Mouse (Mus musculus) kidney, embryonic 16.5 days (tissue): ENCODE measurements around the gene Gm11042. TPM values are rescaled to one million over a fixed set of nuclear protein-coding genes. Genes with fewer than 3 reads are reported as not detected.
A peak's percentile ranks its signal among the peaks of the same experiment; 100 is the strongest.

Experiments used
- ATAC-seq: fragments of 200-750 bp; cut with Nextera tagmentation; 2 replicates; pipeline ENCODE4 v1.8.0; 2017; ENCODE audit warnings: moderate TSS enrichment; ENCODE audit not compliant: low FRiP score, low TSS enrichment
- H3K27ac ChIP-seq: fragments of 300-500 bp; sonication (generic); 2 replicates; pipeline ENCODE4 v1.5.1; 2014; ENCODE audit warnings: low read length
- H3K27me3 ChIP-seq: fragments of 300-500 bp; sonication (generic); 2 replicates; pipeline ENCODE4 v1.6.1; 2014; ENCODE audit warnings: low read length, control low read depth, mixed read lengths; ENCODE audit not compliant: insufficient read depth
- H3K36me3 ChIP-seq: fragments of 300-500 bp; sonication (generic); 2 replicates; pipeline ENCODE4 v1.6.1; 2014; ENCODE audit warnings: low read length, control low read depth, mixed read lengths; ENCODE audit not compliant: insufficient read depth
- H3K4me1 ChIP-seq: fragments of 300-500 bp; sonication (generic); 2 replicates; pipeline ENCODE4 v1.6.1; 2014; ENCODE audit warnings: low read length, control low read depth, mixed read lengths; ENCODE audit not compliant: insufficient read depth
- H3K4me2 ChIP-seq: fragments of 300-500 bp; sonication (generic); replicated peaks from 2 replicates; pipeline ENCODE4 v1.6.1; 2014; ENCODE audit warnings: low read depth, low read length
- H3K4me3 ChIP-seq: fragments of 300-500 bp; sonication (generic); 2 replicates; pipeline ENCODE4 v1.5.1; 2014; ENCODE audit warnings: mild to moderate bottlenecking, low read length
- H3K9ac ChIP-seq: fragments of 300-500 bp; sonication (generic); replicated peaks from 2 replicates; pipeline ENCODE4 v1.6.1; 2014; ENCODE audit warnings: low read length
- H3K9me3 ChIP-seq: fragments of 300-500 bp; sonication (generic); 2 replicates; pipeline ENCODE4 v1.6.1; 2016; ENCODE audit warnings: low read length, control low read depth
- WGBS: fragments of 180-500 bp; shearing (Covaris S2); extraction: QIAGEN DNeasy Blood & Tissue Kit; methylation state at CpG from one replicate; pipeline ENCODE4 v1.1.7; 2014; 5-methylcytosine and 5-hydroxymethylcytosine counted together
- polyA plus RNA-seq: library from polyadenylated mRNA; unstranded; fragments of >200 nt; fragmentation: Nextera tagmentation; extraction: Ambion mirVana; gene quantifications from 2 replicates; pipeline ENCODE4 v1.2.1, GENCODE M21; 2015

Gm11042 gene
- polyA plus RNA-seq, 1 experiment from 2014 or later, result not detected

DNA sequence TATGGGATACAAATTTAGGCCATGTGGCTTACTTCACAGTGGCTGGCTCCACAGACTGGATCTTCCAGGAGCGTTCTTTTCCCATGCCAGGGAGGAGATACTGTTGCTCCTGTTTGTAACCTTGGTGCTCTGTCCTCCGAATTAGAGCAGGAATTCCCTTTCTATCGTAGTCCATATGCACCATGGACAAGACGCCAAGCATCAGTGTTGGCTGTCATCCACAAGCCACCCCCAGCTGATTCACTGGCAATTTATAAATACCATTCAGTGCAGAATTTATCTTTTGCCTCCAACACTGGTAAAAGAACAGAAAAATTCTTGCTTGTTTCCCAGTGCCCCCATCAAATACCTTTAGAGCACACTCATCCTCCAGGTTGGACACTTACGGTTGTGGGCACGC, 13.6 kb upstream of the Gm11042 start:
- Histone ChIP-seq H3K4me1 (no peaks in the 10 kb centered on the region), H3K4me3 (no peak overlapping the region), H3K36me3 (no peaks in the 10 kb centered on the region), H3K27me3 (no peaks in the 10 kb centered on the region), H3K27ac (no peak overlapping the region), H3K9me3 (no peaks in the 10 kb centered on the region), H3K9ac (no peak overlapping the region), H3K4me2 (no peak overlapping the region)
- ATAC-seq, result no peak
- WGBS, result 93% methylated on average over 6 of the region's 6 CpGs

DNA sequence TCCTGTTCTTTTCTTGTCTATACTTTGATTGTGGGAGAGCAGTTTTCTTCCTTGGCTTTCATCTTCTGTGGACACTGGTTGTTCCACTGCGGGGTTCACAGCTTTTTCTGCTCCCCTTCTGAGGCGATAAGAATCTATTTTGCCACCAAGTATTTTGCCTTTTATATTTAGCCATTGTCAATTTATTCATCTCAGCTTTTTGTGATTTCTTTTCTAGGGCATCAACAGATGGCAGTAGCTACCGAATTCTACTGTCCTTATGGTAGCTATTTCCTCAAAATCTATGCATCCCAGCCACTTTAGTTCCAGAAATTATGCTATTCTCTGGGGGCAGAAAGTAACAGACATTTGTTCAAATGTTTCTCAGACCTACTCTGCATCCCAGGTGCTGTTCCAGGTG, 10.4 kb upstream of the Gm11042 start:
- 84% methylated on average over 3 of the region's 3 CpGs for WGBS

DNA sequence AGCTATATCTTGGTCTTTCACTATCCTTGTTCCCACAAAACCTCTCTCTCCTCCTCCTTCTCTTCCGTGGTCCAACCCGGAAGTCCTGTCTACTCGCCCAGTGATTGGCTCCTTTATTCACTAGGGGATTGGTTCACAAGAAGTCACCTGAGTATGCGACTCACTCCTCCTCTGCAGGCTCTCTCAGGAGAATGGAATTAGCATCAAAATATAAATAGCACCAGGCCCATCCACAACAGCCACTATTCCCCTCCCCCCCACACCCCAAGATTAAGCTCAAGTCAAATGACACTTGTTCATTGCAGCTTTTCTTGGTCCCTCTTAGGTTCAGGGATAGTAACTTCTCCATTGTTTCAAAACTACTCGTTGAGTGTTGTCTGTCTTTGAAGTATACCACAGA, 5.8 kb upstream of the Gm11042 start:
- Histone ChIP-seq H3K9ac (no peak overlapping the region), H3K36me3 (no peaks in the 10 kb centered on the region), H3K4me2 (no peak overlapping the region), H3K27me3 (no peaks in the 10 kb centered on the region), H3K27ac (no peak overlapping the region), H3K4me1 (0 out of 2 replicates have a peak, but pooled peaks cover 2% of the 10 kb centered on the region), H3K9me3 (no peaks in the 10 kb centered on the region), H3K4me3 (no peak overlapping the region)
- 78% methylated on average over 5 of the region's 5 CpGs for WGBS
- no peak for ATAC-seq

More for the DNA sequence above, 10.4 kb upstream of the Gm11042 start:
- no peaks in the 10 kb centered on the region for H3K27me3 ChIP-seq
- no peak overlapping the region for H3K4me2 ChIP-seq
- no peak overlapping the region for H3K4me3 ChIP-seq
- H3K9ac ChIP-seq, result no peak overlapping the region
- ATAC-seq, result no peak
- no peaks in the 10 kb centered on the region for H3K9me3 ChIP-seq
- H3K36me3 ChIP-seq, result no peaks in the 10 kb centered on the region
- H3K27ac ChIP-seq, result no peak overlapping the region
- no peaks in the 10 kb centered on the region for H3K4me1 ChIP-seq

DNA sequence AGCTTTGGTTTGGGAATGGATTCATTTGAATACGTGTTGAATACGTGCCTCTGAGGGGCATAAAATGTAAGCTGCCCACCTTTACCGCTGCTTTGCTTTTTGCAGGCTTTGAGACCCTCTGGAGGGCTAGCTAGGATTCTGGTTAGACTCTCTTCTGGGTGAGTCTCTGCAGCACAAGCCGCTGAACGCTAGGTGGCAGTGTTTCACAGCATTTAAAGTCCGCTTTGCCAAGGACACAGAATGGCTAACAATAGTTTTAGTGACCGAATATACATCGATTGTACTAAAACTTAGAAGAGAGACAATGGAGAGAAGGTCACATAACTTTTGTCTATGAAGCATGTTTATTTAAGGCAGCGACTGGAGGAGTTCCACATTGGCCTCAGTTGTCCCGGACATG, 4.1 kb upstream of the Gm11042 start:
- no peak overlapping the region for H3K9ac ChIP-seq
- no peaks in the 10 kb centered on the region for H3K36me3 ChIP-seq
- no peaks in the 10 kb centered on the region for H3K9me3 ChIP-seq
- 15% methylated on average over 10 of the region's 10 CpGs for WGBS
- 0 out of 2 replicates have a peak overlapping the region, but pooled peaks have one; percentile 11 for H3K4me2 ChIP-seq
- no peaks in the 10 kb centered on the region for H3K27me3 ChIP-seq
- no peak overlapping the region for H3K27ac ChIP-seq
- peak; percentile 47; the same call in 1 of the 2 replicates for ATAC-seq
- H3K4me3 ChIP-seq, result no peak overlapping the region
- H3K4me1 ChIP-seq, result 0 out of 2 replicates have a peak, but pooled peaks cover 2% of the 10 kb centered on the region

DNA sequence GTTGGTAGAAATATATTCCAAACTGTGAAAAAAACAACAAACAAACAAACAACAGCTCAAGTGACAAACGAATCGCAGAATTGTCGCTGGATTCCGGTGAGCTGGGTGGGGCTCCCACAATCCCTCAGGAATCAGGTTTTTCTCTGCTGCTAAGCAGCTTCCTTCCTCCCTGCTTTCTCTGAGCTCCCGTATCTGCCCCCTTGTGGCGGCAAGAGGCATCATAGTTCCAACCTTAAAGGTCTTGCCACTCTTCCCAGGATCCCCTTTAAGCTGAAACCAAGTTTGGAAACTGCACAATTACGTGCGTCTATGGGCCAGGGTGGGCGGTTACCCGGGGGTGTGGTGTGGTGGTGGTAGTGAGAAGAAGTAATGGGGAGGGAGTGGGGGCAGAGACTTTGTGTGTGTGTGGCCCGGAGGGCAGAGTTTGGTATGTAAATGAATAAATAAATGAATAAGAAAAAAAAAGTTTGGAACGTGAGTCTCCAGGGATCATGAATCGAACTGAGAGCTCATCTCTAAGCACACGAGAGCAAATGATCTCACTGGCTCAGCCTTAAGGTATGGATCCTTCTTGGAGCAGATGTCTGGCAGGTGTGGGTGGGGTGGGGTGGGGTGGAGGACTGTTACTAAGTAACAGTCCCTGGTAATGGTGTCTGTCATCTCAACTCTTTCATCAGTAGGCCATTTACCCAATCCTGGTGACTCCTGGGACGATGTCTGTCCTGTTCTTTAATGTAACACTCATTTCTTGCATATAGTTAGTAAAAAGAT, 980 bp upstream of the Gm11042 start:
- H3K27ac ChIP-seq, result peak overlapping the region; percentile 45; the same call in 1 of the 2 replicates
- no peaks in the 10 kb centered on the region for H3K27me3 ChIP-seq
- ATAC-seq, result peak; percentile 89
- peak overlapping the region; percentile 71 for H3K4me2 ChIP-seq
- H3K9ac ChIP-seq, result peak overlapping the region; percentile 73
- no peaks in the 10 kb centered on the region for H3K36me3 ChIP-seq
- peak overlapping the region; percentile 62 for H3K4me3 ChIP-seq
- 0 out of 2 replicates have a peak, but pooled peaks cover 2% of the 10 kb centered on the region for H3K4me1 ChIP-seq
- WGBS, result 16% methylated on average over 15 of the region's 15 CpGs
- H3K9me3 ChIP-seq, result no peaks in the 10 kb centered on the region

DNA sequence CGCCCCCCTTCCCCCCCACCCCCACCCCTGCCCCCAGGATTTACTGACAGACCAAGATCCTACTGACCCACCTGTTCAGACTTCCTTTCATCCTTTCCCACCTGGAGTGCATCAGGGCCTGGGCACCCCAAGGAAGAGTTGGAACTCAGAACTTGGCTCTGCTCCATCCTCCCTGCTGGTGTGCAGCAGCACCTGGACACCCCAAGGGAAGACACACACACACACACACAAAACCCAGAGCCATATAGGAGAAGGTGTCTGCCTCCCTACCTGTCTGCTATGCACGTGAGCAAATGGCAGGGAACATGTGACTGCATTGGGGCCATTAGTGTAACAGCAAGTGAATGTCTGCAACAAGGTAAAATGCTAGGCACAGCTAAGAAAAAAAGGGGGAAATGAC, 973 bp downstream of the Gm11042 start:
- Histone ChIP-seq H3K36me3 (no peaks in the 10 kb centered on the region), H3K9ac (no peak overlapping the region), H3K4me3 (no peak overlapping the region), H3K4me1 (0 out of 2 replicates have a peak, but pooled peaks cover 2% of the 10 kb centered on the region), H3K27ac (no peak overlapping the region), H3K27me3 (no peaks in the 10 kb centered on the region), H3K9me3 (no peaks in the 10 kb centered on the region), H3K4me2 (no peak overlapping the region)
- no peak for ATAC-seq
- WGBS, result 57% methylated on average over 2 of the region's 2 CpGs

DNA sequence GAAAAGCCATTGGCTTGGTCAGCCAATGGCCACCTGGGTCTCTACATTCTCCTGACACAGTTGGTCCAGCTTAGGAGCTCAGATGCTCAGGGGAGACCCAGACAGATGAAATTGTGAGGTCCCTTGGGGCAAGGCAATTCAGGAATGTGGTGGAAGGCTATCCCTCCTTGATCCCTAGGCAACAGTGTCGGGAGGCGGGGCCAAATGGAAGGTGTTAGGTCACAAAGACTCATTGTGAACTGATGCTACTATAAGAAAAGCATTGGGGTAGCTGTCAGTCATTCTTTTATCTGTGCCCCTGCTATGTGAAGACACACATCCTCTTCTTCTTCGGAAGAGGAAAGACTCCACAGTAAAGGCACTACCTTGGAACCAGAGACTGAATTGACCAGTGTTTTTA, 3.6 kb downstream of the Gm11042 start:
- Histone ChIP-seq H3K4me1 (0 out of 2 replicates have a peak, but pooled peaks cover 2% of the 10 kb centered on the region), H3K4me2 (no peak overlapping the region), H3K4me3 (no peak overlapping the region), H3K27ac (no peak overlapping the region), H3K27me3 (no peaks in the 10 kb centered on the region), H3K9ac (no peak overlapping the region), H3K36me3 (no peaks in the 10 kb centered on the region), H3K9me3 (no peaks in the 10 kb centered on the region)
- 90% methylated on average over 3 of the region's 3 CpGs for WGBS
- no peak for ATAC-seq

DNA sequence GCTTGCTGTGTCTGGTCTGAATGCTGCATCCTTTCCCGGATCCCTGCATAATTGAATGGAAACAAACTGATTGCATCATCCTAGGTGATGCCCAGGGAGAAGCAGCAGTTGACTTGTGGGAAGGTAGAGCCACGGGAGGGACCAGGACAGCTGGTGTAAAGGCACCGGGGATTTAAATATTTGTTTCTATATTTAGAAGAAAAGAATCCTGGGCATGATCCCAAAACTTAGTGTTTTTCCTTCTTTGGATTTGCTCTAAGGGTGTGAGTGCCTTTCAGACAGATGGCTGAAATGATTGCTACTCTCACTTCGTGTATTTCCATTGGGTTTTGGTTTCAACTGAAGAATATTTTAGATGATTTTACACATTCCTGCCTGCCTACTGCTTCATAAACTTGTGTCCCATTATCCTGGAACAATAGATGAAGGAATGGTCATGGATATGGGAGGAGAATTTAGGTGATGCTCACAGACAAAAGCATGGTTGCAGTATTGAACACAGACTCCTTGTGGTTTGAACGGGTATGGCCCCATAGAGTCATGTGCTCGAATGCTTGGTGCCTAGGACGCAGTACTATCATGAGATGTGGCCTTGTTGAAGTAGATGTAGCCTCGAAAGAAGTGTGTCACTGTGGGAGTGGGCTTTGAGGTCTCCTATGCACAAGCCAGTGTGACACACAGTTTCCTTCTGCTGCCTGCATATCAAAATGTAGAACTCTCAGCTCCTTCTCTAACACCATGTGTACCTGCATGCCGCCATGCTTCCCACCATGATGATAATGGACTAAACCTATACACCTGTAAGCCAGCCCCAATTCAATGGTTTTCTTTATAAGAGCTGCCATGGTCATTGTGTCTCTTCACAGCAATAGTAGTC, 12.5 kb downstream of the Gm11042 start:
- Histone ChIP-seq H3K36me3 (no peaks in the 10 kb centered on the region), H3K9me3 (no peaks in the 10 kb centered on the region), H3K9ac (no peak overlapping the region), H3K4me2 (no peak overlapping the region), H3K4me3 (no peak overlapping the region), H3K27ac (no peak overlapping the region), H3K27me3 (no peaks in the 10 kb centered on the region), H3K4me1 (no peaks in the 10 kb centered on the region)
- ATAC-seq, result no peak
- 73% methylated on average over 9 of the region's 9 CpGs for WGBS

DNA sequence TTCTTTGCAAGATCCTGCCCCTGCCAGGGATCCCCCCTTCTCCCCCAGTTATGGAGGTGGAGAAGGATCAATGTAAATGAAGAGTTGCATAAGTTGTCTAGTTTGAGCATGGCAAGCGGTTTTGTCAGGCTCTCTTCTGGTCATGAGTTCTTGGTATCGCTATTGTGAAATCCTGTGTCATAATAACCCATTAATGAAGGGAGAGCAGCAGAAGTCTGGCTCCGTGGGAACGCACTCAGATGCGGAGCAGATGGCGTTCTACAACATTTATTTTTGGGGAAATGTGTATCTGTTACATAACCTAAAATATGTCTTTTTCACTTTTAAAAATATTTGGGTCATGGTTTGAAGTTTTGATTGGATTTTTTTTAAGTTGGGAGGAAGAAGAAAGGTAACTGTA, 14.6 kb downstream of the Gm11042 start:
- no peak overlapping the region for H3K4me2 ChIP-seq
- H3K27ac ChIP-seq, result no peak overlapping the region
- H3K9ac ChIP-seq, result no peak overlapping the region
- H3K36me3 ChIP-seq, result no peaks in the 10 kb centered on the region
- WGBS, result 76% methylated on average over 6 of the region's 6 CpGs
- no peak overlapping the region for H3K4me3 ChIP-seq
- ATAC-seq, result no peak
- no peaks in the 10 kb centered on the region for H3K27me3 ChIP-seq
- no peaks in the 10 kb centered on the region for H3K4me1 ChIP-seq
- H3K9me3 ChIP-seq, result no peaks in the 10 kb centered on the region
